Mouse (Mus musculus): ENCODE measurements at regions not wholly inside any gene's neighbourhood (a gene's known extent, or its start where the extent isn't known, plus 50 kb on each side); places are given as distances from the start of the nearest gene placed in this dataset.

- Histone ChIP-seq H3K36me3 (no peaks in the 10 kb centered on the region), H3K4me2 (no peak overlapping the region), H3K9ac (no peak overlapping the region), H3K4me3 (no peak overlapping the region), H3K27ac (no peak overlapping the region), H3K9me3 (no peaks in the 10 kb centered on the region), H3K27me3 (no peaks in the 10 kb centered on the region), H3K4me1 (replicated peaks) (no peaks in the 10 kb centered on the region)
- WGBS: 58% methylated on average over 4 of the region's 4 CpGs
- ATAC-seq (ENCODE audit: low FRiP score): peak; percentile 63; the same call in 1 of the 2 replicates
Measured at GRCm38 (mm10) chr15:30029257-30029899, 143.0 kb upstream of the Ctnnd2 start.

DNA sequence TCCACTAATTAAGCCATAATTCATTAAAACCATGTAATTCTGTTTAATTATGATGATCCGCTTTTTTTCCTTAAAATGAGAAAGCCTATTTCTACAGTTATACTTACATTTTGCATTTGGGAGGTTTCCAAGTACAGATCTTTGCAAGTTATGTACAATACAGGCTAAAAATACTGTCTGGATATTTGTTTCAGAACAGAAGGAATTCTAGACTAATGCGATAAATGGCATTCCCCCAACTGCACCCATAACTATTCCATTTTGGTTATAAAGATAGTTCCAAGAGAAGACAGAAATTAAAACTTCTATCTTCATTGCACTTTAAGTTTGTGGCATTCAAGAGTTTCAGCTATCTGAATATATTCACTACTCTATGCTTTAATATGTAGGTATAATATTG, 137.0 kb upstream of the Ctnnd2 start:
- H3K27me3 ChIP-seq: no peaks in the 10 kb centered on the region
- 94% methylated on average over 2 of the region's 2 CpGs for WGBS
- no peaks in the 10 kb centered on the region for H3K9me3 ChIP-seq
- H3K4me1 ChIP-seq (replicated peaks): no peaks in the 10 kb centered on the region
- no peaks in the 10 kb centered on the region for H3K36me3 ChIP-seq
- H3K27ac ChIP-seq: no peak overlapping the region
- no peak overlapping the region for H3K4me2 ChIP-seq
- ATAC-seq (ENCODE audit: low FRiP score): no peak
- no peak overlapping the region for H3K4me3 ChIP-seq
- H3K9ac ChIP-seq: no peak overlapping the region

DNA sequence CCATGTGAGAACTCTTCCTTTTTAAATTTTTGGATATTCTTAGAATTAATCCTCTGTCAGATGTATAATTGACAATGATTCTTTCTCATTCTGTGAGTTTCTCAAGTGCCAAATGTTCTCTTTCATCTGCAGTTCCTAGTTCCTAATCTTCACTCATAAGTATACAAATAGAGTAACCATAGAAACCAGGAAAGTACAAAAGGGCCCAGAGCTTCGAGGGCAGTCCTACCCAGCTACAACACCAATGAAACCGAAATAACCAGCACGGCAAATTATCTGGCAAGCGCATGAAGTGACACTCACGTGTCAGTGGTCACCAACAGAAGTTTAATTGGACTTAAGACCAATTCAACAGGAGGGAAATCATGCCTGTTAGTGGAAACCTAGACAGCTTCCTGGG, 121.5 kb upstream of the Ctnnd2 start:
- H3K27ac ChIP-seq: no peak overlapping the region
- no peaks in the 10 kb centered on the region for H3K4me1 ChIP-seq (replicated peaks)
- no peaks in the 10 kb centered on the region for H3K9me3 ChIP-seq
- 58% methylated on average over 5 of the region's 5 CpGs for WGBS
- H3K4me3 ChIP-seq: no peak overlapping the region
- no peak overlapping the region for H3K4me2 ChIP-seq
- H3K36me3 ChIP-seq: no peaks in the 10 kb centered on the region
- no peak for ATAC-seq (ENCODE audit: low FRiP score)
- H3K9ac ChIP-seq: no peak overlapping the region
- H3K27me3 ChIP-seq: no peaks in the 10 kb centered on the region

- Histone ChIP-seq H3K27ac (no peak overlapping the region), H3K9me3 (no peaks in the 10 kb centered on the region), H3K36me3 (no peaks in the 10 kb centered on the region), H3K4me3 (no peak overlapping the region), H3K27me3 (no peaks in the 10 kb centered on the region), H3K4me1 (replicated peaks) (no peaks in the 10 kb centered on the region), H3K9ac (no peak overlapping the region), H3K4me2 (no peak overlapping the region)
- ATAC-seq (ENCODE audit: low FRiP score): no peak
- 87% methylated on average over 7 of the region's 7 CpGs for WGBS
Measured at GRCm38 (mm10) chr15:30059808-30060207, 112.6 kb upstream of the Ctnnd2 start.

DNA sequence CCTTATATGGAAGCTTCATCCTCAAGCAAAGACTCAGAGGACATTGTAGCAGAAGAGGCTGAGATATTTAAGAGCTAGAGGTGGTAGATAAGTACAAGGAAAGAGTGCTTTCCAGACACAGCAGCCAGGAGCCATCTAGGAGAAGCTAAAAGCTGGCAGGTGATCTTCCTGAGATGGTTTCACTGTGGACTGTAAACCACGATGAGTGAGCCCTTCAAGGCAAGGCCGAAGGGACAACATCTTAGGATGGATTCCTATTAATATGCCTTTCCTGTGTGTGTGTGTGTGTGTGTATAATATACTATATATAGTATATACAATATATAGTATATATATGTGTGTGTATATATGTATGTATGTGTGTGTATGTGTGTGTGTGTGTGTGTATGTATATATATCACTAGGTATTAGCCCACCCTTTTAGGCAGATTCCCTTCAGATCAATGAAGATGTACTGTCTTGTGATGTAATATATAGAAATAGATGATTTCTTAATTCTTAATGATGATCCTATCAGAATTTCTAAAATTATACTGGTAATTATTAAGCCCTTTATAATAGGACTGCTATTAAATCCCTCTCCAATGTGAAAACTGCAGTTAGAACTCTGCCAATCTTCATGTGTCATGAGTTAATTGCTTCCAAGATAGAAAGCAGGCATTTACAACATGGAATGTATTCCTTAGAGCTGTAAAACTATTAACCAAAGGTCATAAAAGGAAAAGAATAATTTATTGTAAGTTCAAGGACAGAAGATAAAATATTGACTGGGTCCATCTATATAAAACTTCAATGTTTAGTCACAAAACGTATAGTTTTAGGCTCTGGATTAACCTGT, 111.7 kb upstream of the Ctnnd2 start:
- no peak overlapping the region for H3K27ac ChIP-seq
- 84% methylated on average over 3 of the region's 3 CpGs for WGBS
- H3K36me3 ChIP-seq: no peaks in the 10 kb centered on the region
- no peaks in the 10 kb centered on the region for H3K27me3 ChIP-seq
- H3K9ac ChIP-seq: no peak overlapping the region
- no peaks in the 10 kb centered on the region for H3K4me1 ChIP-seq (replicated peaks)
- no peak overlapping the region for H3K4me3 ChIP-seq
- no peak overlapping the region for H3K4me2 ChIP-seq
- no peaks in the 10 kb centered on the region for H3K9me3 ChIP-seq
- no peak for ATAC-seq (ENCODE audit: low FRiP score)

DNA sequence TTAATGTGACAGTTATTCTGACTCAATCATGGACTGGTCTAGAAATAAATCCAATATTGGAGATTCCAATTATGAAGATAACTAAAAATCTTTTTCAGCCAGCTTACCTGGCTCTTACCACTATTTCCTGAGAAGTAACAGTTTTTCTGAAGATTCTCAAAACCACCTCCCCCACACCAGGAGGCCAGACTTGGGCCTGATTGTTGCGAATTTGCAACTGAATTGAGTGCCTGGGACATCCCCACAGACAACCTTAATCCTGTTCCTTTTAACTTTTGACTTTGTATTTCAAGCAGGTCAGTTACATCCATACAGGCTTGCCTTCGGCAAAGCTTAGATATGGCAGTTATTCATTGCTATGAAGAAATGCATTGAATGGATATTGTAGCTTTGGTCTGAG, 100.7 kb upstream of the Ctnnd2 start:
- Histone ChIP-seq H3K27ac (no peak overlapping the region), H3K4me1 (replicated peaks) (no peaks in the 10 kb centered on the region), H3K4me3 (no peak overlapping the region), H3K36me3 (no peaks in the 10 kb centered on the region), H3K27me3 (no peaks in the 10 kb centered on the region), H3K9me3 (no peaks in the 10 kb centered on the region; the same call in 1 of the 2 replicates), H3K4me2 (no peak overlapping the region), H3K9ac (no peak overlapping the region)
- no peak for ATAC-seq (ENCODE audit: low FRiP score)
- WGBS: 48% methylated on average over 2 of the region's 2 CpGs

DNA sequence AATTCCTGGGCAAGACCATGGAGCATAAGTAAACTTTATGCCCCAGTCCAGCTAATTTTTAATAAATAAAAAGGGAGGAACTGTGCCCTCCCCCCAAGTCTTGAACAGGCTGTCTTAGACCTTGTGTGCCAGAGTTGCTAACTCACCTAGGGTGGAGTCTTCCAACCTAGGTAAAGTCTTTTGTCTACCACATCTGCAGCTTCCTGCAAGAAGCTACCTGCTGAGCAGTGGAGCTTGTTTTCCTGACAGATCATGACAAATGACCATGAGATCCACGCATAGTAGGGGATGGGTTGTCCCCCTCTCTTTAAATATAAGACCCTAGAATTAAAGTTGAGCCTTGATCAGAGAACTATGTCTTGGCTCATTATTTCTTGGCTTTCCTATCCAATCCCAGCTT, 100.1 kb upstream of the Ctnnd2 start:
- 41% methylated on average over 1 of the region's 1 CpGs for WGBS
- ATAC-seq (ENCODE audit: low FRiP score): no peak
- Histone ChIP-seq H3K27ac (no peak overlapping the region), H3K27me3 (no peaks in the 10 kb centered on the region), H3K4me2 (no peak overlapping the region), H3K4me1 (replicated peaks) (no peaks in the 10 kb centered on the region), H3K9me3 (no peaks in the 10 kb centered on the region; the same call in 1 of the 2 replicates), H3K36me3 (no peaks in the 10 kb centered on the region), H3K9ac (no peak overlapping the region), H3K4me3 (no peak overlapping the region)

DNA sequence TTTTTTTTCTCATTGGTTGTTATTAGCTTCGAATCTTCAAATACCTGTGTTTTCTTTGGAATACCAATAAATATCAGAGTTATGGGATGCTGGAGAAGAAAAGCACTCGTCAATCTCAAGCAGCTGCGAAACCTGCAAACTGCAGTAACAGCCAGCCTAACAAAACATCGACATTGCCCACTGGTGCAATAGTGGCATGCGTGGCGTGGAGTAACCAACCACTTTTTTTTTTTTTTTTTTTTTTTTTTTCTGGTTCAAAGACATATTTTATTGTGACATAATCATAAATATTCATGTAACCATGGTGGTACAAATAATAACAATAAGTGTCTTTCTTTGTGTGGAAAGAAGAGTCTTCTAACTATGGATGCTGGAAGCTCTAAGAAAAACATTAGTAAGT, 85.3 kb upstream of the Ctnnd2 start:
- no peak overlapping the region for H3K4me2 ChIP-seq
- H3K36me3 ChIP-seq: no peaks in the 10 kb centered on the region
- no peak overlapping the region for H3K27ac ChIP-seq
- ATAC-seq (ENCODE audit: low FRiP score): no peak
- H3K4me3 ChIP-seq: no peak overlapping the region
- H3K9me3 ChIP-seq: no peaks in the 10 kb centered on the region
- no peaks in the 10 kb centered on the region for H3K27me3 ChIP-seq
- H3K9ac ChIP-seq: no peak overlapping the region
- 95% methylated on average over 6 of the region's 6 CpGs for WGBS
- H3K4me1 ChIP-seq (replicated peaks): no peaks in the 10 kb centered on the region

DNA sequence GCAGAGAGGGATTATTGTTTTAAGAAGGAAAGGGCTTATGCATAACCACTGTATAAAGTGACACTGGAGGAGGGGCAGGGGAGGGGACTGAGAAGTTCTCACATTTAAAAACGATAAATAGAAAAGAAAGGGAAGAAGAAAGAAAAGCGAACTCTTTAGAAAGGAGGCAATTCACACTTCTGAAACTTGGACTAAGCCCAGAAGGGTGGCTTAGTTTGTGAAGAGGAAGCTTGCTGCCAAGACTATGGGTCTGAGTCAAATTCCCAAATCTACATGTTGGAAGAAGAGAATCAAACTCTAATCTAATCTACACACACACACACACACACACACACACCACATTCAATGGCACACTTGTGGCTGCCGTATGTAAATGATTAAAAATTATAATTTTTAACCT, 50.3 kb upstream of the Ctnnd2 start:
- ATAC-seq (ENCODE audit: low FRiP score): no peak
- Histone ChIP-seq H3K36me3 (no peaks in the 10 kb centered on the region), H3K27ac (no peak overlapping the region), H3K4me1 (replicated peaks) (no peaks in the 10 kb centered on the region), H3K4me2 (no peak overlapping the region), H3K27me3 (no peaks in the 10 kb centered on the region), H3K9ac (no peak overlapping the region), H3K4me3 (no peak overlapping the region), H3K9me3 (no peaks in the 10 kb centered on the region)
- 72% methylated on average over 3 of the region's 3 CpGs for WGBS
